Mouse (Mus musculus) right cerebral cortex, postnatal 25 days (tissue): Measurements from ENCODE around the gene Pde6c.

Experiments
- DNase-seq: peaks from one replicate; pipeline ENCODE4 v3.0.0; 2022

The Pde6c gene

GRCm38 (mm10) chr19:38143540-38144271 lies 11.1 kb downstream of the Pde6c start:
- no peak for DNase-seq

- DNase-seq, result no peak
These were observed 23.7 kb downstream of the Pde6c start for GRCm38 (mm10) chr19:38156243-38156642.

- no peak for DNase-seq
These were observed 29.2 kb downstream of the Pde6c start for GRCm38 (mm10) chr19:38161648-38162354.

GRCm38 (mm10) chr19:38164633-38165032 lies 32.1 kb downstream of the Pde6c start:
- DNase-seq, result no peak

GRCm38 (mm10) chr19:38179675-38180074 lies 47.1 kb downstream of the Pde6c start:
- DNase-seq, result no peak

- DNase-seq, result no peak
These were observed 54.2 kb downstream of the Pde6c start for GRCm38 (mm10) chr19:38186631-38187344.

- DNase-seq, result no peak
These were observed 54.7 kb downstream of the Pde6c start for GRCm38 (mm10) chr19:38187345-38187680.

GRCm38 (mm10) chr19:38190606-38191005 lies 58.0 kb downstream of the Pde6c start:
- no peak for DNase-seq

GRCm38 (mm10) chr19:38191446-38191845 lies 58.9 kb downstream of the Pde6c start:
- DNase-seq, result no peak

- no peak for DNase-seq
These were observed 62.7 kb downstream of the Pde6c start for GRCm38 (mm10) chr19:38195245-38195644.

- no peak for DNase-seq
These were observed 66.2 kb downstream of the Pde6c start for GRCm38 (mm10) chr19:38198731-38199130.

- no peak for DNase-seq
These were observed 74.1 kb downstream of the Pde6c start for GRCm38 (mm10) chr19:38206669-38207068.

- DNase-seq, result no peak
These were observed 85.1 kb downstream of the Pde6c start for GRCm38 (mm10) chr19:38217696-38218095.

GRCm38 (mm10) chr19:38223356-38223904 lies 90.8 kb downstream of the Pde6c start:
- DNase-seq, result no peak

- peak; percentile 96 for DNase-seq
These were observed 91.5 kb downstream of the Pde6c start, which contains the start of gene Fra10ac1 for GRCm38 (mm10) chr19:38223905-38224684. Fra10ac1 (minus strand) TSS chr19:38224156.

GRCm38 (mm10) chr19:38224685-38225060 lies 92.1 kb downstream of the Pde6c start:
- peak; percentile 30 for DNase-seq

GRCm38 (mm10) chr19:38228699-38229098 lies 96.1 kb downstream of the Pde6c start:
- no peak for DNase-seq

- no peak for DNase-seq
These were observed 99.5 kb downstream of the Pde6c start for GRCm38 (mm10) chr19:38232087-38232486.

- no peak for DNase-seq
These were observed 99.9 kb downstream of the Pde6c start for GRCm38 (mm10) chr19:38232516-38232915.
